Mouse (Mus musculus) forebrain, postnatal 0 days (tissue): ENCODE data around the gene Ulk4. TPM values are rescaled to one million over a fixed set of nuclear protein-coding genes. Genes with fewer than 3 reads are reported as not detected.
A peak's percentile ranks its signal among the peaks of the same experiment; 100 is the strongest.

Experiments used
- ATAC-seq: fragments of 200-750 bp; cut with Nextera tagmentation; 2 replicates; pipeline ENCODE4 v1.8.0; 2017; ENCODE audit warnings: mild to moderate bottlenecking, moderate library complexity
- DNase-seq: peaks from one replicate; pipeline ENCODE4 v3.0.0-alpha.2; 2015
- H3K27ac ChIP-seq: fragments of 300-500 bp; sonication (generic); 2 replicates; pipeline ENCODE4 v1.5.1; 2014; ENCODE audit warnings: low read depth, mild to moderate bottlenecking, antibody characterized with exemption, low read length, moderate library complexity, mixed read lengths
- H3K27me3 ChIP-seq: fragments of 300-500 bp; sonication (generic); 2 replicates; pipeline ENCODE4 v1.6.1; 2014; ENCODE audit warnings: mild to moderate bottlenecking, low read length, mixed read lengths; ENCODE audit not compliant: insufficient read depth
- H3K36me3 ChIP-seq: fragments of 300-500 bp; sonication (generic); 2 replicates; pipeline ENCODE4 v1.6.1; 2014; ENCODE audit warnings: mild to moderate bottlenecking, moderate library complexity; ENCODE audit not compliant: insufficient read depth
- H3K4me1 ChIP-seq: fragments of 300-500 bp; sonication (generic); 2 replicates; pipeline ENCODE4 v1.6.1; 2014; ENCODE audit warnings: antibody characterized with exemption; ENCODE audit not compliant: insufficient read depth
- H3K4me2 ChIP-seq: fragments of 300-500 bp; sonication (generic); 2 replicates; pipeline ENCODE4 v1.6.1; 2014; ENCODE audit warnings: low read depth, mild to moderate bottlenecking, moderate library complexity
- H3K4me3 ChIP-seq: fragments of 300-500 bp; sonication (generic); 2 replicates; pipeline ENCODE4 v1.5.1; 2014; ENCODE audit warnings: low read depth, low read length, mixed read lengths
- H3K9ac ChIP-seq: fragments of 300-500 bp; sonication (generic); 2 replicates; pipeline ENCODE4 v1.6.1; 2014; ENCODE audit warnings: mild to moderate bottlenecking
- H3K9me3 ChIP-seq: fragments of 300-500 bp; sonication (generic); 2 replicates; pipeline ENCODE4 v1.6.1; 2016; ENCODE audit warnings: low read length
- CTCF ChIP-seq: sonication (generic); IDR thresholded peaks from 2 replicates; pipeline ENCODE4 v1.5.1; 2016; ENCODE audit warnings: antibody characterized with exemption, control low read depth, low read depth
- WGBS: fragments of 180-500 bp; shearing (Covaris S2); extraction: QIAGEN DNeasy Blood & Tissue Kit; methylation state at CpG from one replicate; pipeline ENCODE4 v1.1.7; 2014; 5-methylcytosine and 5-hydroxymethylcytosine counted together
- polyA plus RNA-seq: library from polyadenylated mRNA; unstranded; fragments of >200 nt; fragmentation: Nextera tagmentation; extraction: Ambion mirVana; gene quantifications from 2 replicates; pipeline ENCODE4 v1.2.1, GENCODE M21; 2015
- total RNA-seq: library from RNA; depleted of rRNA; stranded (reverse); fragments of >200 nt; gene quantifications from 2 replicates; pipeline ENCODE4 v1.2.3, GENCODE M21; 2014

Gene Ulk4
- total and polyA plus RNA-seq, 2 experiments from 2014 or later, result 13.3 to 105 TPM

DNA sequence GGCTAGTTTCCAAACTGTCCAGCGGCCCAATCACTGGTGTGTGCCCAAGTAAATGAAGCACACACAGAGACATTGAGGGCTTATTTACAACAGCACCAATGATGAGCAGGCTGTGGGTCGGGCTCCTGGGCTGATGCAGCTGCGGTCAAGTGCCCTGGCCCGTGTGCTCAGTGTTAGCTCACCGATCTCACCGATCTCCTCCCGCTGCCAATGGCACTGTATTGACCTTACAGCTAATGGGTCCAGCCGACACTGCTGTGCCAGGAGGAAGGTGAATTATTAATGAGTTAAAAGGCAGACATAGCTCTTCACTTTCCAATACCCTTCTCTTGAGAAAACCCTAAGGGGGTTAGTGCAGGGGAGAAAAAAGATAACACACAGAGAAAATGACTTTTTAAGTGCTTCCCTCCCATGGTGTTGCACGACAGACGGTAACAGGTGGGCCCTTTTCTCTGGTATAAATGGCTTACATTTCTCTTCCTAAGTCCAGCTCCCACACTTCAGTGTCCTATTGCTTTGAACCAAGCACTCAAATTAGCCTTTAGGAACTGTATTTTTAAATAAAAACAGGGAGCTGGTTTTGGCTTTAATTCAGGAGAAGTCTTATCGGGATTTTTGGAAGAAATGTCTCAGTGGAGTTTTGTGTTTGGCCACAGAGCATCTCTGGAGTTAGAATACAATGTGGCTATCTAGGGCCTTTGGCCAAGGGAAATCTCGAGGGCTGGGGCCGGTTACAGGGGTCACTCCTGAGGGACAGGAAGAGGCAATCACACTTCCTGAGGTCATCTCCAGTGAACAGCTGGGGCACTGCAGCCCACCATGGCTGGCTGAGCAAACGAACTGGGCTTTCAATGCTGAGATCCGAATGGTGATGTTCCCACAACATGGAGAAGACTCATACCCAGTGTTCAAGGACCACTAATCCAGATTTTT lies 282.5 kb downstream of the Ulk4 start:
- WGBS, result 67% methylated on average over 15 of the region's 15 CpGs
- no peaks in the 10 kb centered on the region for H3K36me3 ChIP-seq
- no peak overlapping the region for H3K4me2 ChIP-seq
- H3K27me3 ChIP-seq, result no peaks in the 10 kb centered on the region
- no peak overlapping the region for H3K9ac ChIP-seq
- DNase-seq (no peak), ATAC-seq (no peak)
- H3K4me3 ChIP-seq, result no peak overlapping the region
- H3K9me3 ChIP-seq, result no peaks in the 10 kb centered on the region
- TF ChIP-seq CTCF, result no peak
- H3K27ac ChIP-seq, result no peak overlapping the region
- peaks cover 9% of the 10 kb centered on the region; the same call in 1 of the 2 replicates for H3K4me1 ChIP-seq

DNA sequence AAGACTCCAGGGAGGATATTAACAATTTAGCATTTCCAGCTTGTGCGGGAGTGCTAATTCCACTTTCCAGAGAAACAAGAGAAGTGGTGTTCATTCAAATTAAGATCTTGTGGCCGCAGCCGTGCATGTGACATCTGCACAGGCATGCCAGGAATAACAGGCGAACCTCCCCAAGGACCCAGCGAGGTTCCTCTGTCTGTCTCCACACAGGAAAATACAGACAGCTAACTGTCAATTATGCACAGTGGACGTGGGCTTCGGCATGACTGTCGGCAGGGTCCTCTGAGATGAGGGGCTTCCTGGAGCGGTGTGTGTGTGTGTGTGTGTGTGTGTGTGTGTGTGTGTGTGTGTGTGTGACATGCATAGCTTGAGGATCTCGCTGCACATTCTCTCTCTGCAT lies 284.0 kb downstream of the Ulk4 start:
- WGBS, result 54% methylated on average over 10 of the region's 10 CpGs
- no peak overlapping the region for H3K27ac ChIP-seq
- peaks cover 15% of the 10 kb centered on the region; the same call in 1 of the 2 replicates for H3K4me1 ChIP-seq
- TF ChIP-seq CTCF, result no peak
- no peaks in the 10 kb centered on the region for H3K27me3 ChIP-seq
- no peak overlapping the region for H3K4me3 ChIP-seq
- no peak overlapping the region for H3K9ac ChIP-seq
- no peak overlapping the region for H3K4me2 ChIP-seq
- ATAC-seq, result no peak
- no peaks in the 10 kb centered on the region for H3K36me3 ChIP-seq
- no peaks in the 10 kb centered on the region for H3K9me3 ChIP-seq
- no peak for DNase-seq

- Histone ChIP-seq H3K9ac (no peak overlapping the region), H3K4me2 (no peak overlapping the region), H3K27me3 (no peaks in the 10 kb centered on the region), H3K36me3 (no peaks in the 10 kb centered on the region), H3K4me3 (no peak overlapping the region), H3K27ac (no peak overlapping the region), H3K4me1 (peaks cover 20% of the 10 kb centered on the region; the same call in 1 of the 2 replicates), H3K9me3 (no peaks in the 10 kb centered on the region)
- no peak for TF ChIP-seq CTCF
- WGBS, result 74% methylated on average over 2 of the region's 2 CpGs
- DNase-seq (no peak), ATAC-seq (no peak)
Measured at GRCm38 (mm10) chr9:120991801-120992200, 285.2 kb downstream of the Ulk4 start.

DNA sequence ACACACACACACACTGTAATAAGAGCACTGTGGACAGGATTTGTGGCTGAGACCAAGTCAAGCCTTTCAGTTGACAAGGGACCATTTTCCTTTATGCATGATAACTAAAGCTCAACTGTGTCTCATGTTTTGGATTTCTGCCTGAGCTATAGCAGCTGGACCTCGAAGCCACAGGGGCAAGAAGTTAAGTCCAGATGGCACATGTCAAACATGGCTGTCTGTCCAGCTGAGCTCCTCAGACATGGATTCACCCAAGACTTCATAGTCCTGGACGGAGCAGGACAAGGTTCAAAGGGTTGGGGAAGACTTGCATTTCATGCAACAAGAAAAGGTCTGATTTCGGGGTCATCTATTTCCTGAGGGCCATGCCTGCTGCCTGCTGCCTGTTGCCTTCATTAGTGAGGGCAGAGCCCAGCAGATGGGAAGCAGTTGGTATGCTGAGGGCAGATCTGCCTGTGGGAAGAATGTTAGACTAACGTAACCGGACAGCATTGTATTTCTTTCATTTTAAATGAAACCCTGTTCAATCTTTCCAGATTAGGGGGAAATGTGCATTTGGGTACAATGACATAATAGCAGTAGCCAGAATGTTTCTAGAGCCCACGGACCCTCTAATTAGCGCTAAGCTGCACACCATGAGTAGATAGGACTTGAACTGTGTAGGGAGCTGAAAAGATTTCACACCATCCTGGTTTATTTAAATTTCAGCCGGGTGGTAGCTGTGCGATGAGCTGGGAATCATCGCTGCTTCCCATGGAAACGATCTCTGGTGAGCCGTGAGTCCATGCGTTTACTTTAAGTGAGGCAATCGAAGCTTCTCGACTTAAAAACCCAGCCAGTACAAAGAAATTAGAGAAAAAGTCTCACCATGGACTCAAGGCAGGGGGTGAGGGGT lies 286.9 kb downstream of the Ulk4 start:
- peaks cover 20% of the 10 kb centered on the region; the same call in 1 of the 2 replicates for H3K4me1 ChIP-seq
- no peak overlapping the region for H3K4me2 ChIP-seq
- H3K27ac ChIP-seq, result no peak overlapping the region
- no peaks in the 10 kb centered on the region for H3K9me3 ChIP-seq
- WGBS, result 21% methylated on average over 15 of the region's 15 CpGs
- H3K9ac ChIP-seq, result no peak overlapping the region
- DNase-seq, result peak; percentile 57
- H3K36me3 ChIP-seq, result no peaks in the 10 kb centered on the region
- ATAC-seq, result peak; percentile 54; the same call in 1 of the 2 replicates
- no peak for TF ChIP-seq CTCF
- no peaks in the 10 kb centered on the region for H3K27me3 ChIP-seq
- H3K4me3 ChIP-seq, result no peak overlapping the region

- H3K27ac ChIP-seq, result 0 out of 2 replicates have a peak overlapping the region, but pooled peaks have one; percentile 46
- H3K4me2 ChIP-seq, result no peak overlapping the region
- H3K9me3 ChIP-seq, result no peaks in the 10 kb centered on the region
- H3K4me3 ChIP-seq, result no peak overlapping the region
- 40% methylated on average over 9 of the region's 9 CpGs for WGBS
- H3K4me1 ChIP-seq, result peaks cover 20% of the 10 kb centered on the region; the same call in 1 of the 2 replicates
- ATAC-seq (peak; percentile 73), DNase-seq (no peak)
- H3K27me3 ChIP-seq, result no peaks in the 10 kb centered on the region
- H3K36me3 ChIP-seq, result no peaks in the 10 kb centered on the region
- H3K9ac ChIP-seq, result no peak overlapping the region
- no peak for TF ChIP-seq CTCF
Measured at GRCm38 (mm10) chr9:120988088-120988487, 288.9 kb downstream of the Ulk4 start.

DNA sequence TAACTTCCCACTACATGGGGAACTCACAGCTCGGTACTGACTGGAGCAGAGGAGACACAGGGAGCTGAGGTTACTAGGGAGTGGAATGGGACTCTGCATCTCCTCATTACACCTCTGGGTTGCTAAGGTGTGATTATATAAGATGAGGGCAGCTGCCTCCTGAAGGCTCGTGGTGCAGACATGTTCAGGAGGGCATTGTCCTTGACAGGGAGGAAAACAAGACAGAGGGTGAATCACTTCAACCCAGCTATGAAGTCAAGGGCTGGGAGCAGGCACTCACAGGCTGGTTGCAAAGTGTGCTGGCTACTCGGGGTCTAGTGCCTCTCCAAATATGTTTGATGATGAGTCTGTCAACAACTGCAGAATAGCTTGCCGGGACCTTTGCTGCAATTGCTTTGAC lies 290.0 kb downstream of the Ulk4 start:
- no peak for TF ChIP-seq CTCF
- 79% methylated on average over 4 of the region's 4 CpGs for WGBS
- no peaks in the 10 kb centered on the region for H3K9me3 ChIP-seq
- no peak overlapping the region for H3K4me3 ChIP-seq
- no peak for DNase-seq
- no peak for ATAC-seq
- H3K9ac ChIP-seq, result no peak overlapping the region
- no peak overlapping the region for H3K27ac ChIP-seq
- H3K4me1 ChIP-seq, result peaks cover 20% of the 10 kb centered on the region; the same call in 1 of the 2 replicates
- no peak overlapping the region for H3K4me2 ChIP-seq
- H3K36me3 ChIP-seq, result no peaks in the 10 kb centered on the region
- no peaks in the 10 kb centered on the region for H3K27me3 ChIP-seq
